Mouse (Mus musculus): Measurements from ENCODE around the gene Gstcd. TPM values are rescaled to one million over a fixed set of nuclear protein-coding genes. Genes with fewer than 3 reads are reported as not detected.

Gstcd gene
- polyA plus RNA-seq, 1 experiment, result 33.3 TPM

GRCm38 (mm10) chr3:132944193-132944592 lies 147.6 kb downstream of the Gstcd start:
- Histone ChIP-seq H3K9me3 (replicated peaks; ENCODE audit: control insufficient read depth, insufficient read depth, low read length, poor library complexity, severe bottlenecking) (no peaks in the 10 kb centered on the region), H3K9ac (ENCODE audit: low read depth, poor library complexity, severe bottlenecking) (no peak overlapping the region), H3K4me1 (ENCODE audit: control insufficient read depth, insufficient read depth, low read length) (no peaks in the 10 kb centered on the region), H3K4me3 (ENCODE audit: low read depth, low read length) (no peak overlapping the region), H3K36me3 (ENCODE audit: control insufficient read depth, insufficient read depth, low read length, poor library complexity, severe bottlenecking) (no peaks in the 10 kb centered on the region), H3K27ac (ENCODE audit: insufficient read depth, low read length) (no peak overlapping the region), H3K27me3 (ENCODE audit: control insufficient read depth, insufficient read depth, low read length, poor library complexity, severe bottlenecking) (peaks cover 4% of the 10 kb centered on the region)
- TF ChIP-seq CTCF (IDR thresholded peaks at IDR 0.05; ENCODE audit: low read depth, low read length) (no peak), EP300 (IDR thresholded peaks at IDR 0.05; ENCODE audit: insufficient read depth, low read depth, low read length) (no peak)

GRCm38 (mm10) chr3:132942778-132943177 lies 149.1 kb downstream of the Gstcd start:
- no peaks in the 10 kb centered on the region for H3K4me1 ChIP-seq (ENCODE audit: control insufficient read depth, insufficient read depth, low read length)
- TF ChIP-seq CTCF (IDR thresholded peaks at IDR 0.05; ENCODE audit: low read depth, low read length) (no peak), POLR2A (IDR thresholded peaks at IDR 0.05; ENCODE audit: insufficient read depth, low read length) (no peak), EP300 (IDR thresholded peaks at IDR 0.05; ENCODE audit: insufficient read depth, low read depth, low read length) (no peak)
- H3K36me3 ChIP-seq (ENCODE audit: control insufficient read depth, insufficient read depth, low read length, poor library complexity, severe bottlenecking), result no peaks in the 10 kb centered on the region
- no peak overlapping the region for H3K9ac ChIP-seq (ENCODE audit: low read depth, poor library complexity, severe bottlenecking)
- H3K27me3 ChIP-seq (ENCODE audit: control insufficient read depth, insufficient read depth, low read length, poor library complexity, severe bottlenecking), result peaks cover under 1% of the 10 kb centered on the region; the same call in 1 of the 2 replicates
- no peak overlapping the region for H3K27ac ChIP-seq (ENCODE audit: insufficient read depth, low read length)
- H3K9me3 ChIP-seq (replicated peaks; ENCODE audit: control insufficient read depth, insufficient read depth, low read length, poor library complexity, severe bottlenecking), result no peaks in the 10 kb centered on the region
- no peak overlapping the region for H3K4me3 ChIP-seq (ENCODE audit: low read depth, low read length)

GRCm38 (mm10) chr3:132940181-132940990 lies 151.4 kb downstream of the Gstcd start:
- H3K27ac ChIP-seq (ENCODE audit: insufficient read depth, low read length), result no peak overlapping the region
- no peaks in the 10 kb centered on the region for H3K9me3 ChIP-seq (replicated peaks; ENCODE audit: control insufficient read depth, insufficient read depth, low read length, poor library complexity, severe bottlenecking)
- no peak overlapping the region for H3K9ac ChIP-seq (ENCODE audit: low read depth, poor library complexity, severe bottlenecking)
- no peaks in the 10 kb centered on the region for H3K36me3 ChIP-seq (ENCODE audit: control insufficient read depth, insufficient read depth, low read length, poor library complexity, severe bottlenecking)
- H3K4me3 ChIP-seq (ENCODE audit: low read depth, low read length), result no peak overlapping the region
- TF ChIP-seq CTCF (IDR thresholded peaks at IDR 0.05; ENCODE audit: low read depth, low read length) (no peak), POLR2A (IDR thresholded peaks at IDR 0.05; ENCODE audit: insufficient read depth, low read length) (no peak), EP300 (IDR thresholded peaks at IDR 0.05; ENCODE audit: insufficient read depth, low read depth, low read length) (no peak)
- H3K4me1 ChIP-seq (ENCODE audit: control insufficient read depth, insufficient read depth, low read length), result no peaks in the 10 kb centered on the region
- no peaks in the 10 kb centered on the region for H3K27me3 ChIP-seq (ENCODE audit: control insufficient read depth, insufficient read depth, low read length, poor library complexity, severe bottlenecking)

- Histone ChIP-seq H3K27me3 (ENCODE audit: control insufficient read depth, insufficient read depth, low read length, poor library complexity, severe bottlenecking) (no peaks in the 10 kb centered on the region), H3K36me3 (ENCODE audit: control insufficient read depth, insufficient read depth, low read length, poor library complexity, severe bottlenecking) (no peaks in the 10 kb centered on the region), H3K27ac (ENCODE audit: insufficient read depth, low read length) (no peak overlapping the region), H3K9ac (ENCODE audit: low read depth, poor library complexity, severe bottlenecking) (no peak overlapping the region), H3K4me3 (ENCODE audit: low read depth, low read length) (no peak overlapping the region), H3K4me1 (ENCODE audit: control insufficient read depth, insufficient read depth, low read length) (no peaks in the 10 kb centered on the region), H3K9me3 (replicated peaks; ENCODE audit: control insufficient read depth, insufficient read depth, low read length, poor library complexity, severe bottlenecking) (no peaks in the 10 kb centered on the region)
- no peak for TF ChIP-seq EP300 (IDR thresholded peaks at IDR 0.05; ENCODE audit: insufficient read depth, low read depth, low read length)
- TF ChIP-seq CTCF (IDR thresholded peaks at IDR 0.05; ENCODE audit: low read depth, low read length), result no peak
- TF ChIP-seq POLR2A (IDR thresholded peaks at IDR 0.05; ENCODE audit: insufficient read depth, low read length), result no peak
Observed at GRCm38 (mm10) chr3:132939006-132939405, 152.8 kb downstream of the Gstcd start.

GRCm38 (mm10) chr3:132934649-132935048 lies 157.2 kb downstream of the Gstcd start:
- TF ChIP-seq POLR2A (IDR thresholded peaks at IDR 0.05; ENCODE audit: insufficient read depth, low read length), result no peak
- TF ChIP-seq CTCF (IDR thresholded peaks at IDR 0.05; ENCODE audit: low read depth, low read length), result no peak
- TF ChIP-seq EP300 (IDR thresholded peaks at IDR 0.05; ENCODE audit: insufficient read depth, low read depth, low read length), result no peak

More at GRCm38 (mm10) chr3:132934649-132935048, 157.2 kb downstream of the Gstcd start:
- Histone ChIP-seq H3K4me3 (ENCODE audit: low read depth, low read length) (no peak overlapping the region), H3K27ac (ENCODE audit: insufficient read depth, low read length) (no peak overlapping the region), H3K36me3 (ENCODE audit: control insufficient read depth, insufficient read depth, low read length, poor library complexity, severe bottlenecking) (no peaks in the 10 kb centered on the region), H3K4me1 (ENCODE audit: control insufficient read depth, insufficient read depth, low read length) (no peaks in the 10 kb centered on the region), H3K9ac (ENCODE audit: low read depth, poor library complexity, severe bottlenecking) (no peak overlapping the region), H3K9me3 (replicated peaks; ENCODE audit: control insufficient read depth, insufficient read depth, low read length, poor library complexity, severe bottlenecking) (no peaks in the 10 kb centered on the region), H3K27me3 (ENCODE audit: control insufficient read depth, insufficient read depth, low read length, poor library complexity, severe bottlenecking) (no peaks in the 10 kb centered on the region)

Other genes with a start within 250 kb of the Gstcd start
- 17.3 and 17.6 TPM in 2 replicates for gene Npnt, start 141.7 kb downstream of the Gstcd start, polyA plus RNA-seq (2011; ENCODE audit: insufficient read depth, insufficient read length, low read depth, missing spikeins)
- gene Ints12, start 193 bp downstream of the Gstcd start, polyA plus RNA-seq (2011; ENCODE audit: insufficient read depth, insufficient read length, low read depth, missing spikeins), result 14.6 and 17.5 TPM in 2 replicates
- gene Arhgef38, start 142.9 kb upstream of the Gstcd start, polyA plus RNA-seq (2011; ENCODE audit: insufficient read depth, insufficient read length, low read depth, missing spikeins), result not detected in 2 replicates
- 50.8 and 51.0 TPM in 2 replicates for gene Ppa2, start 218.1 kb upstream of the Gstcd start, polyA plus RNA-seq (2011; ENCODE audit: insufficient read depth, insufficient read length, low read depth, missing spikeins)

Data from ES-Bruce4 (cell line).